Mouse (Mus musculus): Measurements from ENCODE around the gene Gm21764.
"Not testable (repeated sequence)": the region's sequence is repeated elsewhere in the genome, so short reads cannot be mapped to it uniquely, and the experiment has no call there.

Gene Gm21764

GRCm38 (mm10) chrY:18061712-18062111 is at the start of gene Gm21764:
TSS of gene Gm21764 (minus strand) at chrY:18061812.
- not testable (repeated sequence) for DNase-seq (ENCODE audit: low read depth, low spot score)

- DNase-seq (ENCODE audit: low read depth, low spot score), result not testable (repeated sequence)
Observed at GRCm38 (mm10) chrY:18088816-18089215, 27.2 kb upstream of the Gm21764 start, which contains the start of gene Ssty1. TSS of gene Ssty1 (plus strand) at chrY:18089116.

Data from retina, postnatal 7 days (tissue).